Mouse (Mus musculus) embryonic fibroblast, embryonic 13.5 days (primary cell): ENCODE data around the gene Frem1. TPM values are rescaled to one million over a fixed set of nuclear protein-coding genes. Genes with fewer than 3 reads are reported as not detected.

ENCODE experiments used
- H3K27ac ChIP-seq: 2 replicates; pipeline ENCODE4 v1.5.1; 2012; ENCODE audit warnings: low read length, control low read depth, inconsistent platforms; ENCODE audit not compliant: insufficient read depth
- H3K4me1 ChIP-seq: 2 replicates; pipeline ENCODE4 v1.6.1; 2011; ENCODE audit warnings: low read length; ENCODE audit not compliant: control insufficient read depth, insufficient read depth
- H3K4me3 ChIP-seq: 2 replicates; pipeline ENCODE4 v1.5.1; 2011; ENCODE audit warnings: mild to moderate bottlenecking, control low read depth, low read length; ENCODE audit not compliant: insufficient read depth
- CTCF ChIP-seq: IDR thresholded peaks from 2 replicates; pipeline ENCODE4 v1.5.1; 2011; ENCODE audit warnings: mild to moderate bottlenecking, control low read depth, low read length, moderate library complexity, borderline replicate concordance; ENCODE audit not compliant: insufficient read depth
- POLR2A ChIP-seq: IDR thresholded peaks from 2 replicates; pipeline ENCODE4 v1.6.1; 2011; ENCODE audit warnings: low read depth, mild to moderate bottlenecking, control low read depth, low read length, moderate library complexity
- polyA plus RNA-seq: library from polyadenylated mRNA; stranded (reverse); fragments of >200 nt; gene quantifications from 2 replicates; pipeline ENCODE4 v1.2.4, GENCODE M21; 2011; ENCODE audit warnings: low read depth; ENCODE audit not compliant: missing spikeins, insufficient read length

The Frem1 gene
- polyA plus RNA-seq, 1 experiment = 11.0 TPM

DNA sequence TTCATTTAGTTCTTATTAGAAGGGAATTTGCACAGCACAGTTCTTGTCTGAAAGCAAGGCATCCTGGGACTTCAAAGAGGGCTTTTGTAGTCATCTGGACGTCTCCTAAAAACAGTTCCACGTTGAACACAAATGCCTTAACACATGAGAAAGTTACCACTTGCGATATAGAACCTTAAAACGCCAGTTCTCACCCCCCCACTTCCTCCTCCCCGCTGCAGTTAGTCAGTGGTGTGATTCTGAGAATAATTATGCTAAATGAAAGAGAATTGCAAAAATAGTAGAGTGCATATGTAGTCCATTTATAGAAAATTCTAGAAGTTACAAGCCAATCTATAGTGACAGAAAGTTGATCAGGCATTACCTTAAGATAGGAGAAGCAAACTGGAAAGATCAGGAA lies 159.9 kb downstream of the Frem1 start:
- H3K4me1 ChIP-seq = no peaks in the 10 kb centered on the region
- H3K4me3 ChIP-seq = no peak overlapping the region
- no peak overlapping the region for H3K27ac ChIP-seq
- TF ChIP-seq POLR2A (no peak), CTCF (no peak)

- H3K4me1 ChIP-seq = no peaks in the 10 kb centered on the region
- H3K4me3 ChIP-seq = no peak overlapping the region
- TF ChIP-seq CTCF (no peak), POLR2A (no peak)
- H3K27ac ChIP-seq = no peak overlapping the region
Measured at GRCm38 (mm10) chr4:82891566-82891965, 160.6 kb downstream of the Frem1 start.

- Histone ChIP-seq H3K27ac (no peak overlapping the region), H3K4me3 (no peak overlapping the region), H3K4me1 (no peaks in the 10 kb centered on the region)
- TF ChIP-seq CTCF = no peak
- TF ChIP-seq POLR2A = no peak
Measured at GRCm38 (mm10) chr4:82891049-82891448, 161.1 kb downstream of the Frem1 start.

DNA sequence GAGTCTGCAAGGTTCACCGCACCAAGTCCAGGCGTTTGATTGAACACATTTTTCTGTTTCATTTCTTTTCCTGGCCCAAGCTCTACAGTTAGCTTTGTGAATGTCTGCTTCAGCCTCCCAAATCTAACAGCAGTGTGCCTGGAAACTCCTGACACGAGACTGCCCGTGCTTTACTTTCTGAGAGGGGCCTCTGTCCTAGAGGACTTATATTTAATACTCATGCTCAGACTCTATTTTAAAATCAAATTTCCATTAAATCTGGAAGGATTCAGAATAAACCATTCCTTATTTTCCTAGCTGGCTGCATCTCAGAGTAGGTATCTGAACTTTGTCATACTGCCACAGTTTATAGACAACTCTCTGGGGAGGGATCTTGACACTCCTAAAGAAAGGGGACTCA lies 161.6 kb downstream of the Frem1 start:
- Histone ChIP-seq H3K27ac (no peak overlapping the region), H3K4me1 (no peaks in the 10 kb centered on the region), H3K4me3 (no peak overlapping the region)
- TF ChIP-seq CTCF (no peak), POLR2A (no peak)

DNA sequence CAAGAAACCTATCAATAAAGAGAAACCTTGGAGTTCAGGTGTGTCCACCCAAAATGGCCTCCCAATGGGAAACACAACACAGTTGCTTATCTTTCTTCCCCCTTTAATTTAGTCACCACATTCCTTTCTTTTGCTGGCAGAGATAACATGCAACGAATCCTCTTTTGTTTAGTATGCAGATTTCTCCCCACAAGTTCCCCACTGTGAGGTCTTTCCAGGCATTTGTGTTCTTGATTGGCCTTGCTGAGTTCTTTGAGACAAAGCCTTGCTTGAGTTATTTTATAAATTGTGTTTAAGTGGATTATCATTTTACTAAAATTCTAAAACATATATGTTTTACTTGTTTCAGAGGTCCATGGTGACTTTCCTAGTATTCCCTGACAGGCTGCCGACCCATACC lies 166.0 kb downstream of the Frem1 start:
- H3K4me3 ChIP-seq = no peak overlapping the region
- H3K27ac ChIP-seq = no peak overlapping the region
- no peaks in the 10 kb centered on the region for H3K4me1 ChIP-seq
- TF ChIP-seq CTCF (no peak), POLR2A (no peak)

- TF ChIP-seq CTCF (no peak), POLR2A (no peak)
- Histone ChIP-seq H3K27ac (no peak overlapping the region), H3K4me3 (no peak overlapping the region), H3K4me1 (no peaks in the 10 kb centered on the region)
Measured at GRCm38 (mm10) chr4:82885535-82885913, 166.6 kb downstream of the Frem1 start.

DNA sequence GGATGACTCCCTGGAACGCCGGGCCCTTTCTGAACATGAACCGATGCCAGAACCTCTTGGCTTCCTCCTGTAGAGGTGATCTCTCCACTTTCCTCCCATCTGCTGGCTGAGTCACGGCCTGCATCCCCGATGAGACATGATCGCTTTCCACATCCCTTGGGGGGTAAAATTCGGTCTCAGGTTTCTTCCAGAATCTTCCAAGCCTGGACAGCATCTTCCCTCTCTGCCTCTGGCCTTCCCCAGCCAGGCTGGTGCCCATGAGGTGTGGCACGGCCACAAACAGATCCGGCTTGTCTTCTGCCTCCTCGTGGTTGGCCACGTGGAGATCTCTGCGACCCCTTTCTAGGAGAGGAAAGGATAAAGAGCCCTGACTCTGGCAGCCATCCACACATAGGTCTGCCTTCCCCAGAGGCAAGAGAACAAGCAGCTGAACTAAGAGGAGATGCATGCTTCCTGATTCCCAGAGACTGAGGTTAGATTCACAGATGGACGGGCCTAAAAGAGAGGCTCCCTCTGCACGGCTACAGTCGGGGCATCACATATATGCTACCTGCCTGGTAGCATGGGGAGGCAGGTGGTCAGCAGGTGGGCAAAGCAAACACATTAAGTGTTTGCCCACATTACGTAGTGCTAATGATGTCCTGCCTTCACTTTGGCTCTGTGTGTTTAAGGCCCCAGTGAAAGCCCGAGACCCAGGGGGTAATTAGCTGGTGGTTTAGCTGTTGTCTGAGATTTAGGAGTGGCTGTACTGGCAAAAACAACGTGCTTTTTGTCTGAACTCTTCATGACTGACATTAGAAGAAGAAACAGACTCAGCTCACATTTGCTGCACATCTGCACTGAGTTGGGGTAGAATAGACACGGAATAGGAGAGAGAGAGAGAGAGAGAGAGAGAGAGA lies 167.3 kb downstream of the Frem1 start, which contains the start of gene Cer1:
Gene Cer1, minus strand, starts transcription at position 513 of the 899 bp plus-strand sequence.
- Histone ChIP-seq H3K27ac (no peak within 1 kb of the TSS), H3K4me3 (no peak within 1 kb of the TSS)
- TF ChIP-seq CTCF (no peak), POLR2A (no peak)

GRCm38 (mm10) chr4:82882500-82882899 lies 169.6 kb downstream of the Frem1 start:
- H3K27ac ChIP-seq = no peak overlapping the region
- TF ChIP-seq CTCF = peak; percentile 19; the same call in 1 of the 2 replicates
- TF ChIP-seq POLR2A = no peak

More for the DNA sequence above, 167.3 kb downstream of the Frem1 start, which contains the start of gene Cer1:
- H3K4me1 ChIP-seq = no peaks in the 10 kb centered on the region

GRCm38 (mm10) chr4:82881366-82881765 lies 170.8 kb downstream of the Frem1 start:
- no peak overlapping the region for H3K4me3 ChIP-seq

More at GRCm38 (mm10) chr4:82882500-82882899, 169.6 kb downstream of the Frem1 start:
- no peaks in the 10 kb centered on the region for H3K4me1 ChIP-seq
- no peak overlapping the region for H3K4me3 ChIP-seq

DNA sequence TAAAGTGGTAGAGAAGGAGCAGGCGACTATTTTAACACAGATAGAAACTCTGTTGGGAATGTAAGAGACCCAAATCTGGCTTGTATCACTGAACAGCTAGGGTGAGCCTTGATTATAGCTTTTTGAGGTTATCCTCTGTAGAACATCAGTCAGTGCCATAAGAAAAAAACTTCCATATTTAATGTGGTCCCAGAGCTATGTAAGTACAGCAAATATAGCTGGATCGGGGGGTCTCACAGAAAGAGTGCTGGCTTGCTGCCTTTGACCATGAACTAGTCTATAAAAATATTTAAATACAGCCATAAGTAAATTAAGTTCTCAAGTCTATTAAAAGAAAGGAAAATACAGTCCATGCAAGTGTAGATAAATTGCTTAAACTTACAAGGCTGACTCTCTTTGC lies 171.9 kb downstream of the Frem1 start:
- Histone ChIP-seq H3K4me3 (no peak overlapping the region), H3K4me1 (no peaks in the 10 kb centered on the region), H3K27ac (no peak overlapping the region)
- TF ChIP-seq POLR2A = no peak
- TF ChIP-seq CTCF = no peak

More at GRCm38 (mm10) chr4:82881366-82881765, 170.8 kb downstream of the Frem1 start:
- H3K27ac ChIP-seq = no peak overlapping the region
- no peak for TF ChIP-seq CTCF
- TF ChIP-seq POLR2A = no peak
- no peaks in the 10 kb centered on the region for H3K4me1 ChIP-seq
